Mouse (Mus musculus): ENCODE results near the gene Frmd4b.

- TF ChIP-seq CTCF (IDR thresholded peaks at IDR 0.05) (no peak), EP300 (IDR thresholded peaks at IDR 0.05) (no peak)
Observed at GRCm38 (mm10) chr6:97568538-97568937, 48.8 kb downstream of the Frmd4b start.

All from lung, postnatal 0 days (tissue).